Mouse (Mus musculus): ENCODE measurements around the gene Zic1.
A peak's percentile ranks its signal among the peaks of the same experiment; 100 is the strongest.

Gene Zic1

GRCm38 (mm10) chr9:91365664-91366063 lies at the start of gene Zic1:
Gene Zic1, minus strand, starts transcription at chr9:91365810.
- DNase-seq (ENCODE audit: low spot score): peak; percentile 89

- peak; percentile 77 for DNase-seq (ENCODE audit: low spot score)
These were observed 48.5 kb upstream of the Zic1 start for GRCm38 (mm10) chr9:91414007-91414661.

GRCm38 (mm10) chr9:91409771-91410170 lies 44.2 kb upstream of the Zic1 start:
- DNase-seq (ENCODE audit: low spot score): peak; percentile 30

GRCm38 (mm10) chr9:91406258-91406763 lies 40.7 kb upstream of the Zic1 start:
- no peak for DNase-seq (ENCODE audit: low spot score)

- DNase-seq (ENCODE audit: low spot score): peak; percentile 78
These were observed 40.2 kb upstream of the Zic1 start for GRCm38 (mm10) chr9:91405753-91406178.

- peak; percentile 72 for DNase-seq (ENCODE audit: low spot score)
These were observed 39.5 kb upstream of the Zic1 start for GRCm38 (mm10) chr9:91404905-91405752.

GRCm38 (mm10) chr9:91404229-91404628 lies 38.6 kb upstream of the Zic1 start:
- peak; percentile 61 for DNase-seq (ENCODE audit: low spot score)

GRCm38 (mm10) chr9:91401471-91401870 lies 35.9 kb upstream of the Zic1 start:
- DNase-seq (ENCODE audit: low spot score): no peak

- no peak for DNase-seq (ENCODE audit: low spot score)
These were observed 35.0 kb upstream of the Zic1 start for GRCm38 (mm10) chr9:91400482-91401093.

GRCm38 (mm10) chr9:91399976-91400375 lies 34.4 kb upstream of the Zic1 start:
- DNase-seq (ENCODE audit: low spot score): no peak

- DNase-seq (ENCODE audit: low spot score): no peak
These were observed 29.6 kb upstream of the Zic1 start for GRCm38 (mm10) chr9:91395066-91395772.

GRCm38 (mm10) chr9:91394211-91394646 lies 28.6 kb upstream of the Zic1 start:
- DNase-seq (ENCODE audit: low spot score): peak; percentile 51

GRCm38 (mm10) chr9:91393376-91394068 lies 27.9 kb upstream of the Zic1 start:
- DNase-seq (ENCODE audit: low spot score): peak; percentile 56

- DNase-seq (ENCODE audit: low spot score): no peak
These were observed 22.6 kb upstream of the Zic1 start for GRCm38 (mm10) chr9:91388173-91388572.

GRCm38 (mm10) chr9:91387740-91388080 lies 22.1 kb upstream of the Zic1 start:
- DNase-seq (ENCODE audit: low spot score): peak; percentile 80

- peak; percentile 83 for DNase-seq (ENCODE audit: low spot score)
These were observed 21.5 kb upstream of the Zic1 start for GRCm38 (mm10) chr9:91386891-91387739.

GRCm38 (mm10) chr9:91386502-91386890 lies 20.9 kb upstream of the Zic1 start:
- peak; percentile 78 for DNase-seq (ENCODE audit: low spot score)

- DNase-seq (ENCODE audit: low spot score): peak; percentile 53
These were observed 20.2 kb upstream of the Zic1 start for GRCm38 (mm10) chr9:91385561-91386430.
